Mouse (Mus musculus): Measurements from ENCODE around the gene Pgr. TPM values are rescaled to one million over a fixed set of nuclear protein-coding genes. Genes with fewer than 3 reads are reported as not detected.
A peak's percentile ranks its signal among the peaks of the same experiment; 100 is the strongest.

The Pgr gene
- polyA plus RNA-seq, 1 experiment from 2014 or later, result 0.06 TPM

- Histone ChIP-seq H3K4me1 (ENCODE audit: insufficient read depth, low read depth, low read length) (peaks cover 9% of the 10 kb centered on the region; the same call in 1 of the 2 replicates), H3K27ac (ENCODE audit: low read length) (no peak overlapping the region), H3K36me3 (ENCODE audit: insufficient read depth, low read length) (no peaks in the 10 kb centered on the region), H3K4me3 (ENCODE audit: low read depth, low read length) (peak overlapping the region; percentile 38), H3K4me2 (replicated peaks; ENCODE audit: low read depth, low read length) (peak overlapping the region; percentile 71), H3K9ac (replicated peaks; ENCODE audit: low read depth) (no peak overlapping the region), H3K27me3 (replicated peaks; ENCODE audit: insufficient read depth, low read length) (peaks cover 22% of the 10 kb centered on the region; the same call in 1 of the 2 replicates), H3K9me3 (ENCODE audit: low read length) (no peaks in the 10 kb centered on the region)
- ATAC-seq (peak; percentile 41; the same call in 1 of the 2 replicates), DNase-seq (ENCODE audit: low spot score) (no peak)
- WGBS, result 2% methylated on average over 17 of the region's 49 CpGs
- TF ChIP-seq EP300 (IDR thresholded peaks at IDR 0.05) (no peak), CTCF (IDR thresholded peaks at IDR 0.05) (0 out of 2 replicates have a peak, but pooled peaks have one; percentile 12)
Observed at GRCm38 (mm10) chr9:8901647-8902131, 2.1 kb downstream of the Pgr start.

DNA sequence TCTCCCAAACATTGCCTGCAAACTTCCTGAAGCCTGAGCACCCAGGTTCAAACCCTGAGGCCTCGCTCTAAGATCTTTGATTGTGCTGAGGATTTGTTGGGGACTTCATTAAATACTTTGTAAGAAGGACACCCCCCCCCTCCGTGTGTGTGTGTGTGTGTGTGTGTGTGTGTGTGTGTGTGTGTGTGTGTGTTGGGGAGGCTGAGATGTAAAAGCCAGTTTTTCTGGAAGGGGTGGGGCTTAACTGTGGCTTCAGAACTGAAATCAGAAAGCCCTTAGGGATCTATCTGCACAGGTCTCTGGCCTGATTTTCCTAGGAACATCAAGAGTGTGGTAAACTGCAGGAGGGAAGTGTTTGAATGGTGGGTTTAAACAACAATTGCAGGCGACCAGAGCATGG lies 2.6 kb downstream of the Pgr start:
- ATAC-seq (no peak), DNase-seq (ENCODE audit: low spot score) (no peak)
- Histone ChIP-seq H3K36me3 (ENCODE audit: insufficient read depth, low read length) (no peaks in the 10 kb centered on the region), H3K27me3 (replicated peaks; ENCODE audit: insufficient read depth, low read length) (peaks cover 22% of the 10 kb centered on the region; the same call in 1 of the 2 replicates), H3K27ac (ENCODE audit: low read length) (no peak overlapping the region), H3K4me1 (ENCODE audit: insufficient read depth, low read depth, low read length) (peaks cover 9% of the 10 kb centered on the region; the same call in 1 of the 2 replicates), H3K4me3 (ENCODE audit: low read depth, low read length) (no peak overlapping the region), H3K4me2 (replicated peaks; ENCODE audit: low read depth, low read length) (no peak overlapping the region), H3K9ac (replicated peaks; ENCODE audit: low read depth) (no peak overlapping the region), H3K9me3 (ENCODE audit: low read length) (no peaks in the 10 kb centered on the region)
- WGBS, result 33% methylated on average over 3 of the region's 3 CpGs
- TF ChIP-seq CTCF (IDR thresholded peaks at IDR 0.05), result no peak
- TF ChIP-seq EP300 (IDR thresholded peaks at IDR 0.05), result no peak

DNA sequence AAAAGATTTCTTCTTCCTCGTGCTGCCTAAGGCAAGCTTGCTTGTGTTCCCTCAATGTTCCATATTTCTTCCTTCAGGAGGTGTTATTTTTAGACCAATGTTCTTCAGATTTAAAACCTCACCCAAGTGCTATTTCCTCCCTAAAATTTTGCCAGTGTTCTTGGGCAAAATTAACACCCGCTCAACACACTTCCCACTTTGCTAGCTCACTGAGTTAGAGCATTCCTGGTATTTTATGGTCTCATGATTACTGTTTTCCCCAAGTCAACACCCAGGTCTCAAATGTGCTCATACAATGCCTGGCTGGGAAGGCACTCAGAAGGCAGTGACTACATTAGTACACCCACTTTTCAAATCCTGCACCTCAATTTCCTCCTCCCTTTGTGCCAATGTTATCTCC lies 27.9 kb downstream of the Pgr start:
- ATAC-seq (no peak), DNase-seq (ENCODE audit: low spot score) (no peak)
- Histone ChIP-seq H3K36me3 (ENCODE audit: insufficient read depth, low read length) (no peaks in the 10 kb centered on the region), H3K27me3 (replicated peaks; ENCODE audit: insufficient read depth, low read length) (no peaks in the 10 kb centered on the region), H3K9me3 (ENCODE audit: low read length) (no peaks in the 10 kb centered on the region), H3K4me1 (ENCODE audit: insufficient read depth, low read depth, low read length) (no peaks in the 10 kb centered on the region), H3K9ac (replicated peaks; ENCODE audit: low read depth) (no peak overlapping the region), H3K27ac (ENCODE audit: low read length) (no peak overlapping the region), H3K4me3 (ENCODE audit: low read depth, low read length) (no peak overlapping the region), H3K4me2 (replicated peaks; ENCODE audit: low read depth, low read length) (no peak overlapping the region)
- no peak for TF ChIP-seq EP300 (IDR thresholded peaks at IDR 0.05)
- no peak for TF ChIP-seq CTCF (IDR thresholded peaks at IDR 0.05)
- WGBS, result 83% methylated on average over 2 of the region's 2 CpGs

DNA sequence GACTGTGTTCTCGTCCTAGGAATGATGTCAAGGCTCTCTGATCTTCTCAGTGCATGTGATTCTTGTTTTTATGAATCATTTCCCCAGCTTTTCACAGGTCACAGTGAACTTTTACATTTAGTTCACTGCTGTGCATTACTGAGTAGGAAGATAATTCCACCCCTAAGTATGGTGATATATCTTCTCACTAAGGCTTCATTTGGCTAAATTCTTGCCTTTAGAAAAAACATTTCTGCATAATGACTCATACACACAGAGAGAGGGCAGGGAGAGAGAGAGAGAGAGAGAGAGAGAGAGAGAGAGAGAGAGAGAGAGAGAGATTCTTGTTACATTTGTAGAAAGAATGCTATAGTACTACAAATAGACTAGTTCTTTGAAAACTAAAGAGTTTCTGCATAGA lies 38.1 kb downstream of the Pgr start:
- no peak overlapping the region for H3K4me2 ChIP-seq (replicated peaks; ENCODE audit: low read depth, low read length)
- TF ChIP-seq CTCF (IDR thresholded peaks at IDR 0.05) (no peak), EP300 (IDR thresholded peaks at IDR 0.05) (no peak)
- WGBS, result 28% methylated on average over 1 of the region's 1 CpGs

GRCm38 (mm10) chr9:8953306-8953705 lies 53.7 kb downstream of the Pgr start:
- H3K4me1 ChIP-seq (ENCODE audit: insufficient read depth, low read depth, low read length), result no peaks in the 10 kb centered on the region
- DNase-seq (ENCODE audit: low spot score) (no peak), ATAC-seq (no peak)
- no peak overlapping the region for H3K4me3 ChIP-seq (ENCODE audit: low read depth, low read length)
- no peak overlapping the region for H3K4me2 ChIP-seq (replicated peaks; ENCODE audit: low read depth, low read length)
- no peaks in the 10 kb centered on the region for H3K9me3 ChIP-seq (ENCODE audit: low read length)
- no peaks in the 10 kb centered on the region for H3K27me3 ChIP-seq (replicated peaks; ENCODE audit: insufficient read depth, low read length)
- TF ChIP-seq EP300 (IDR thresholded peaks at IDR 0.05) (no peak), CTCF (IDR thresholded peaks at IDR 0.05) (no peak)
- H3K36me3 ChIP-seq (ENCODE audit: insufficient read depth, low read length), result no peaks in the 10 kb centered on the region
- no peak overlapping the region for H3K27ac ChIP-seq (ENCODE audit: low read length)
- H3K9ac ChIP-seq (replicated peaks; ENCODE audit: low read depth), result no peak overlapping the region

More for the DNA sequence above, 38.1 kb downstream of the Pgr start:
- H3K4me1 ChIP-seq (ENCODE audit: insufficient read depth, low read depth, low read length), result no peaks in the 10 kb centered on the region
- no peak for DNase-seq (ENCODE audit: low spot score)
- no peak overlapping the region for H3K27ac ChIP-seq (ENCODE audit: low read length)
- no peak overlapping the region for H3K9ac ChIP-seq (replicated peaks; ENCODE audit: low read depth)
- no peaks in the 10 kb centered on the region for H3K9me3 ChIP-seq (ENCODE audit: low read length)
- H3K27me3 ChIP-seq (replicated peaks; ENCODE audit: insufficient read depth, low read length), result no peaks in the 10 kb centered on the region
- no peaks in the 10 kb centered on the region for H3K36me3 ChIP-seq (ENCODE audit: insufficient read depth, low read length)
- no peak for ATAC-seq
- no peak overlapping the region for H3K4me3 ChIP-seq (ENCODE audit: low read depth, low read length)

DNA sequence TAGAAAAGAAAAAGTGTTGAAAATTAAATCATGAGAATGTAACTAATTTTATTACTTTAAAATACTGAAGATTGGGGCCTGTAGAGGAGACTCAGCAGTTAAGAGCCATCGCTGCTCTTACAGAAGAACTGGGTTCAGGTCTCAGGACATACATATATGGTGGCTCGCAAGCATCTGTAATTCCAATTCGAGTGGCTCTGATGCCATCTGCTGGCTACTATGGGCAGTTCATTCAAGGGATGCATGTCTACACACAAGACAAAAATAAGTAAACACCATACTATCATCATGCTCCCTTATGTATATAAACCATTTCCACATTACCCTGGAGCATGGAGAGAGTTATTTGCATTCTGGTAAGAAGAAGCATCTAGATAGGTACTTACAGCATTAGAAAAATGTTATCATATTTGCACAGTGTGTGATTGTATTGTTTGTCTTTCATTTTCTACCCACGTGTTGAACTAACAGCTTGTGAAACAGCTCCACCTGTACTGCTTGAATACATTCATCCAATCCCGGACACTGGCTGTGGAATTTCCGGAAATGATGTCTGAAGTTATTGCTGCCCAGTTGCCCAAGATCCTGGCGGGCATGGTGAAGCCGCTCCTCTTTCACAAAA lies 65.0 kb downstream of the Pgr start:
- H3K27me3 ChIP-seq (replicated peaks; ENCODE audit: insufficient read depth, low read length), result no peaks in the 10 kb centered on the region
- H3K4me1 ChIP-seq (ENCODE audit: insufficient read depth, low read depth, low read length), result no peaks in the 10 kb centered on the region
- no peak overlapping the region for H3K4me2 ChIP-seq (replicated peaks; ENCODE audit: low read depth, low read length)
- H3K27ac ChIP-seq (ENCODE audit: low read length), result no peak overlapping the region
- H3K36me3 ChIP-seq (ENCODE audit: insufficient read depth, low read length), result no peaks in the 10 kb centered on the region
- DNase-seq (ENCODE audit: low spot score) (peak; percentile 16), ATAC-seq (no peak; the same call in 1 of the 2 replicates)
- H3K9ac ChIP-seq (replicated peaks; ENCODE audit: low read depth), result no peak overlapping the region
- H3K9me3 ChIP-seq (ENCODE audit: low read length), result no peaks in the 10 kb centered on the region
- H3K4me3 ChIP-seq (ENCODE audit: low read depth, low read length), result no peak overlapping the region
- WGBS, result 55% methylated on average over 8 of the region's 8 CpGs
- no peak for TF ChIP-seq EP300 (IDR thresholded peaks at IDR 0.05)
- peak; percentile 73 for TF ChIP-seq CTCF (IDR thresholded peaks at IDR 0.05)

All from lung, postnatal 0 days (tissue).